Mouse (Mus musculus) lung, embryonic 16.5 days (tissue): ENCODE data around the gene Prkci. TPM values are rescaled to one million over a fixed set of nuclear protein-coding genes. Genes with fewer than 3 reads are reported as not detected.

Experiments
- ATAC-seq: fragments of 200-750 bp; cut with Nextera tagmentation; 2 replicates; pipeline ENCODE4 v1.8.0; 2017; ENCODE audit warnings: low read depth, mild to moderate bottlenecking, moderate library complexity
- H3K27ac ChIP-seq: fragments of 300-500 bp; sonication (generic); 2 replicates; pipeline ENCODE4 v1.5.1; 2014; ENCODE audit warnings: mild to moderate bottlenecking, control low read depth, low read length
- H3K27me3 ChIP-seq: fragments of 300-500 bp; sonication (generic); 2 replicates; pipeline ENCODE4 v1.6.1; 2014; ENCODE audit warnings: low read depth, low read length, mixed read lengths; ENCODE audit not compliant: control insufficient read depth, insufficient read depth
- H3K36me3 ChIP-seq: fragments of 300-500 bp; sonication (generic); 2 replicates; pipeline ENCODE4 v1.6.1; 2014; ENCODE audit warnings: low read length; ENCODE audit not compliant: control insufficient read depth, insufficient read depth
- H3K4me1 ChIP-seq: fragments of 300-500 bp; sonication (generic); replicated peaks from 2 replicates; pipeline ENCODE4 v1.6.1; 2014; ENCODE audit warnings: low read length, mixed read lengths; ENCODE audit not compliant: control insufficient read depth, insufficient read depth
- H3K4me2 ChIP-seq: fragments of 300-500 bp; sonication (generic); 2 replicates; pipeline ENCODE4 v1.6.1; 2014; ENCODE audit warnings: low read depth, low read length, control low read depth
- H3K4me3 ChIP-seq: fragments of 300-500 bp; sonication (generic); 2 replicates; pipeline ENCODE4 v1.5.1; 2014; ENCODE audit warnings: mild to moderate bottlenecking, low read length, control low read depth
- H3K9ac ChIP-seq: fragments of 300-500 bp; sonication (generic); 2 replicates; pipeline ENCODE4 v1.6.1; 2014; ENCODE audit warnings: low read length, control low read depth
- H3K9me3 ChIP-seq: fragments of 300-500 bp; sonication (generic); 2 replicates; pipeline ENCODE4 v1.6.1; 2016; ENCODE audit warnings: low read length; ENCODE audit not compliant: control insufficient read depth
- WGBS: fragments of 180-500 bp; shearing (Covaris S2); extraction: QIAGEN DNeasy Blood & Tissue Kit; methylation state at CpG from one replicate; pipeline ENCODE4 v1.1.7; 2014; 5-methylcytosine and 5-hydroxymethylcytosine counted together
- polyA plus RNA-seq: library from polyadenylated mRNA; unstranded; fragments of >200 nt; fragmentation: Nextera tagmentation; extraction: Ambion mirVana; gene quantifications from 2 replicates; pipeline ENCODE4 v1.2.1, GENCODE M21; 2015

Prkci gene
- polyA plus RNA-seq, 1 experiment from 2014 or later, result 53.2 TPM

DNA sequence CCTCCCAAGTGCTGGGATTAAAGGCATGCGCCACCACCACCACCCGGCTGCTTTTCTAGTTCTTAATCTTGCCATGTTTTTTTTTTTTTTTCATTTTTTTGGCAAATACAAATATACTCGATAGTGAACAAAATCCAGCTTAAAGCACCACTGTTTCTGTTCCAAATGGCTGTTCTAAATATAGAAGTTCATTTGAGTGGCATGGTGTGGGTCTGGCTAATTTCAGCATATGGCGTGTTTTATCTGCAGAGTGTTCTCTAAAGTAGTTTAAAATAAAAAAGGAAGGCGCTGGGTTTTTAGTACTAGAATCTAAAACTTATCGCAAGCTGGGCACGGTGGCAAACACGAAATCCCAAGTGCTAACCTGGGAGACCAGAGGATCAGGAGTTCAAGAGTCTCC is 59.3 kb downstream of the Prkci start:
- Histone ChIP-seq H3K4me1 (no peaks in the 10 kb centered on the region), H3K27ac (no peak overlapping the region), H3K4me3 (no peak overlapping the region), H3K9ac (no peak overlapping the region), H3K27me3 (no peaks in the 10 kb centered on the region), H3K36me3 (peaks cover 2% of the 10 kb centered on the region; the same call in 1 of the 2 replicates), H3K9me3 (no peaks in the 10 kb centered on the region), H3K4me2 (no peak overlapping the region)
- no peak for ATAC-seq
- 89% methylated on average over 8 of the region's 8 CpGs for WGBS

DNA sequence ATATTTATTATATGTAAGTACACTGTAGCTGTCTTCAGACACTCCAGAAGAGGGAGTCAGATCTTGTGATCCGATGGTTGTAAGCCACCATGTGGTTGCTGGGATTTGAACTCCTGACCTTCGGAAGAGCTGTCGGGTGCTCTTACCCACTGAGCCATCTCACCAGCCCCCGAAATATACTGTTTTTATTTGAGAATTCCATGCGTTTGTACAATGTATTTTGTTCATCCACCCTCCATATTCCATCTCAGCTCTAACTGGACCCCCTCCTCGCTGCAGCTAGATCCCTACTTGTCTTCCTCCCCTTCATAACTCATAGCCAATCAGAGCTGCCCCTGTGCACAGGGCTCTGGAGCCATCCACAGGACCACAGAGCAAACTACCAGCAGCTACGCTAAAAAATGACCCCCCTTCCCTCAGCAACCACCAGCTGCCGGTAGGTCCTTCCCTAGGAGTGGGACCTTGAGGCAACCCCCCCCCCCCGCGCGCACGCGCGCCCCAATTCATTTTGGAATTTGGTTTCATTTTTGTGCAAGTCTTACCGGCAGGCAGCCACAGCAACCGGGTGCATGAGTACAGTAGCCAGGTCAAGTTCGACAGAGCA is 60.6 kb downstream of the Prkci start:
- ATAC-seq, result peak; percentile 73
- H3K9ac ChIP-seq, result peak overlapping the region; percentile 66

DNA sequence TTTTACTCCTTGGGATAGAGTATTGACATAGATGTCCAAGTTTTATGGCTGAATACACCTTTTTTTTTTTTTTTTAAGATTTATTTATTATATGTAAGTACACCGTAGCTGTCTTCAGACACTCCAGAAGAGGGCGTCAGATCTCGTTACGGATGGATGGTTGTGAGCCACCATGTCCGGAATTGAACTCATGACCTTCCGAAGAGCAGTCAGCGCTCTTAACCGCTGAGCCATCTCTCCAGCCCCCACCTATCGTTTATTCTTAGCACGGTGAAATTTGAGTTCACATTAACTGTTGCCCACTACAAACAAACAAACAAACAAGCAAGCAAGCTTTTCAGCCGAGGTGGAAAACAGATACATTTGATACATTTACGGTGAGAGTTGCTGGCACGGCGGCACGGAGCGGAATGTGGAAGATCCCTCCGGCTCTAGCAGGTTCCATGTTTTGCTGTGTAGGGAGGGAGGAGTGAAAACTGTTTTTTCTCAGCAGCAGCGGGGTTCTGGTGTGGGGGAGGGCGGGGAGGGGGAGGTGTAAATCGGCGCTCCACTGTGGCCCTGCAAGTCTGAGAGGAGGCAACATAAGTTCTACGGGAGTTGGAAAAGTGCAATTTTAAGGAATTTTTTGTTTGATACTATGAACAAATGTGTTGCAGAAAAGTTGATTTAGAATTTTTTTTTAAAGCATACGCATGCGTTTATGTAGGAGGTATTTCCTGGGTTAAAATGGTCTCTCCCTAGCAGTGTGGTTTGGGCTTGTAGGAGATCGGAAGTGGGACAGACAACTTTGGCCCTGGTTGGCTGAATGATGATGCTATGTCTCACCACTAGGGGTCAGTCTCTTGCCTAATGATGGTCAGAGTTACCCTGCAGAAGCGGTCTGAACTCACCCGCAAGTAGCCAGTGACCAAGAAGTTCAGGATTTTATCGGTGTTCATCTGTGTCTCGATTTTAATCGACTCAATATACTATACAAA is 61.4 kb downstream of the Prkci start:
- Histone ChIP-seq H3K4me2 (peak overlapping the region; percentile 70), H3K4me1 (no peaks in the 10 kb centered on the region), H3K9ac (peak overlapping the region; percentile 66), H3K27me3 (no peaks in the 10 kb centered on the region), H3K9me3 (no peaks in the 10 kb centered on the region), H3K4me3 (peak overlapping the region; percentile 64), H3K27ac (peak overlapping the region; percentile 85), H3K36me3 (no peaks in the 10 kb centered on the region; the same call in 1 of the 2 replicates)
- WGBS, result under 1% methylated on average over 30 of the region's 30 CpGs
- peak; percentile 89 for ATAC-seq

More for the DNA sequence above, 60.6 kb downstream of the Prkci start:
- H3K36me3 ChIP-seq, result no peaks in the 10 kb centered on the region; the same call in 1 of the 2 replicates
- H3K27ac ChIP-seq, result no peak overlapping the region
- no peaks in the 10 kb centered on the region for H3K4me1 ChIP-seq
- 19% methylated on average over 17 of the region's 17 CpGs for WGBS
- no peaks in the 10 kb centered on the region for H3K27me3 ChIP-seq
- H3K4me2 ChIP-seq, result peak overlapping the region; percentile 70
- H3K4me3 ChIP-seq, result peak overlapping the region; percentile 64
- no peaks in the 10 kb centered on the region for H3K9me3 ChIP-seq

DNA sequence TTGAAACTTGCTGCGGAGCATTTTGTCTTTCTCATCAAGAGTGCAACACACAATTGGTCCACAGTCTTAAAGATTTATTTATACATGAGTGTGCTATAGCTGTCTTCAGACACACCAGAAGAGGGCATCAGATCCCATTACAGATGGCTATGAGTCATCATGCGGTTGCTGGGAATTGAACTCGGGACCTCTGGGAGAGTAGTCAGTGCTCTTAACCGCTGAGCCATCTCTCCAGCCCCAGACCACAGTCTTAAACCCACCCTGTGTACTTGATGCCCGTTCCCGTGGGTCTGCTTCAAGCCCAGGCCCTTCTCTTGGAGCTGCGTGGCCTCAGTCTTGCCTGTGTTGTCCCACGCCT is 65.2 kb downstream of the Prkci start:
- Histone ChIP-seq H3K9me3 (no peaks in the 10 kb centered on the region), H3K27ac (no peak overlapping the region), H3K4me3 (no peak overlapping the region), H3K36me3 (no peaks in the 10 kb centered on the region), H3K4me1 (no peaks in the 10 kb centered on the region), H3K4me2 (no peak overlapping the region), H3K27me3 (no peaks in the 10 kb centered on the region), H3K9ac (no peak overlapping the region)
- WGBS, result 82% methylated on average over 8 of the region's 8 CpGs
- ATAC-seq, result no peak

DNA sequence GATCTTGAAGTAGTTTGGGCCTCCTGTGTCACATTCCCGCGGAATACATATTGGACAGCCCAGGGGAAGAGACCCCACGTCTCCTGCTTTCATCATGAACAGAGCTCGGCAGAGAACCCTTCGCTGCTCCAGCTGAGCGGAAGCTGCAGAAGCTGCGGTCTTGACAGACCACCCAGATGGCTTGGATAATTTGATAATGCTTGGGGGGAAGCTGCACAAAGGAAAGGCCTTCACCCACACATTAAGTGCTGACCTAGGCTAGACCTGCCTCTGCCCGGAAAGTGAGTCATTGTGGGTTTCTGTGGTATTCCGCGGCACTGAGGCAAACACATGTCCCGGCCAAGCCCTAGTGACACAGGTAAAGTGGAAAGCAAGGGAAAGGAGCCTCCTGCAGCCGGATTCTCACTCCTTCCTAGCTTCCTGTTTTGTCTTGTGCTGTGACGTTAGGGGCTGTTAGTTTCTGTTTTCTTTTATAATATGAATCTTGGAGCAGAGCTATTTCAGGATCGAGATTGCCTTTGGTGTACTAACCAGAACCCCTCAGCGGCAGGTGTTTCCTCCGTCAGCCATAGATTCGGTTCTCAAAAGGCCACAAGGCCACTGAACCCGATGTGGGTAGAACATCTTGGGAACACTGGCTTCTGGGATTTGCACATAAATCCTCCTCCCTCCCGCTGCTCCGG is 65.7 kb downstream of the Prkci start:
- Histone ChIP-seq H3K9ac (no peak overlapping the region), H3K27ac (no peak overlapping the region), H3K36me3 (no peaks in the 10 kb centered on the region), H3K9me3 (no peaks in the 10 kb centered on the region), H3K4me2 (0 out of 2 replicates have a peak overlapping the region, but pooled peaks have one; percentile 4), H3K27me3 (no peaks in the 10 kb centered on the region), H3K4me1 (no peaks in the 10 kb centered on the region), H3K4me3 (no peak overlapping the region)
- no peak for ATAC-seq
- 59% methylated on average over 20 of the region's 20 CpGs for WGBS

DNA sequence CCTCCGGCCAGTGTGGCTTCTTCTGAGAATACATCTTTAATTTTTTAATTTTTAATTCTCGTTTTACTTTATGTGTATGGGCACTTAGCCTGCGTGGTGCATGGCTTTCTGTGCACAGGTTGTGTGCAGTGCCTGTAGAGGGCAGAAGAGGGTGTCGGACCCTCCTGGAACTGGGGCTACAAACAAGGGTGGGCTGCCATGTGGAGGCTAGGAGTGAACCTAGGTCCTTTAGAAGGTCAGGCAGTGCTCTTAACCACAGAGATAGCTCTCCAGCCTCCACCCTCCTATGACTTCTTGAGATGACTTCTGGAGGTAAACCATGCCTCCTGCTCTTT is 66.2 kb downstream of the Prkci start:
- H3K27me3 ChIP-seq, result no peaks in the 10 kb centered on the region
- 0 out of 2 replicates have a peak overlapping the region, but pooled peaks have one; percentile 4 for H3K4me2 ChIP-seq
- no peak for ATAC-seq
- H3K4me1 ChIP-seq, result no peaks in the 10 kb centered on the region
- no peaks in the 10 kb centered on the region for H3K9me3 ChIP-seq
- no peaks in the 10 kb centered on the region for H3K36me3 ChIP-seq
- H3K4me3 ChIP-seq, result no peak overlapping the region
- WGBS, result 72% methylated on average over 4 of the region's 4 CpGs
- H3K9ac ChIP-seq, result no peak overlapping the region
- H3K27ac ChIP-seq, result no peak overlapping the region

DNA sequence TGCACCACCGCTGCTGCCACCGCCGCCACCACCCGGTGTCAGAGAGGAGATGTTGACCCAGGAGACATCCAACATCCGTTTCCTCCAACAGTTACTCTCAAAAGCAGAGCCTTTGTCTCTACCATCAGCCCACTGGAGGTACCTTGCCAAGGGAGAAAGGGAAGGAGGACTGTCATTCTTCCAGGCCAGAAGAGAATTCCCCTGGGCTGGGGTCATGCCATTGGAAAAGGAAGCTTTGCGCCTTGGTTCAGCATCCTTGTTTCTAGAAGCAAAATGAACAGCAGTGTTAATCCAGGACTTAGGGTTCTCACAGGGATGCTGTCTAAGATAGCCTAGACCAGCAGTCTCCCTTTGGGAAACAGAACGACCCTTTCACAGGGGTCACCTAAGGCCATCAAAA is 66.8 kb downstream of the Prkci start:
- H3K27ac ChIP-seq, result no peak overlapping the region
- H3K27me3 ChIP-seq, result no peaks in the 10 kb centered on the region
- ATAC-seq, result no peak
- H3K4me2 ChIP-seq, result no peak overlapping the region
- no peaks in the 10 kb centered on the region for H3K9me3 ChIP-seq
- WGBS, result 80% methylated on average over 7 of the region's 7 CpGs
- no peak overlapping the region for H3K4me3 ChIP-seq
- no peaks in the 10 kb centered on the region for H3K4me1 ChIP-seq
- no peak overlapping the region for H3K9ac ChIP-seq
- no peaks in the 10 kb centered on the region for H3K36me3 ChIP-seq

DNA sequence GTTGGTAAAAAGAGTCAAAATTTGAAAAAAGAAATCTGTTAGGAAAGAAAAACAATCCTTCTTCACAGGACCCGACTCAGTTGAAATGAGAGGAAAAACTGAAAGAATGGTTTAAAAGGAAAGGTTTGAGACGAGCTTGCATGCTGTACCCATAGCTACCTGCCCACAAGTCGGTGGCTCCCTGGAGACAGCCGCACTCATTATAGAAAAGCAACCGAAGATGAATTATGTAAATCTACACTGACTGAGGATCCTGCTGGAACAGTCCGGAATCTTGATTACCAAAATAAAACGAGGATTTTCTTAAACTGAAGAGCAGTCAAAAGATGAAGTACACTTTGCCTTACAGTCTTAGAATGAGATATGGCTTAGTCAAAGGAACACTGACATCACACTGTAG is 72.9 kb downstream of the Prkci start:
- Histone ChIP-seq H3K27me3 (no peaks in the 10 kb centered on the region), H3K4me3 (no peak overlapping the region), H3K27ac (no peak overlapping the region), H3K9me3 (no peaks in the 10 kb centered on the region), H3K9ac (no peak overlapping the region), H3K4me1 (no peaks in the 10 kb centered on the region), H3K4me2 (no peak overlapping the region), H3K36me3 (no peaks in the 10 kb centered on the region)
- ATAC-seq, result no peak
- WGBS, result 74% methylated on average over 7 of the region's 7 CpGs

DNA sequence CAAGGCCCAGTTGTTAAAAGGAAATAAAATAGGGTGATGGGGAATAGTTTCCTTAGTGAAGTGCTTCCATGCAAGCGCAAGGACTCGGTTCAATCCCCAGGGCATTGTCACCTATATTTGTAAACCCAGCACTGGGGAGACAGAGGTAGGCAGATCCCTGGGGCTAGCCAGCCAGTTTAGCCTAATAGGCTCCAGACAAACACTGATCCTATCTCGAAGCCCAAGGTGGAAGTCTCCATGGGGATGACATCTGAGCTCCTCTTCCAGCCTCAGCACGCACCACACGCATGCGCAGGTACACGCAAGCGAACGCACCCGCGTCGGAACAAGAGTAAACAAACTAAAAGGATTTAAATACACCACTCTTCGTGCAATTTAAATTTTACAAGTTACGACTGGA is 76.3 kb downstream of the Prkci start:
- Histone ChIP-seq H3K36me3 (no peaks in the 10 kb centered on the region), H3K4me3 (no peak overlapping the region), H3K9me3 (no peaks in the 10 kb centered on the region), H3K27ac (no peak overlapping the region), H3K4me1 (no peaks in the 10 kb centered on the region), H3K9ac (no peak overlapping the region), H3K27me3 (no peaks in the 10 kb centered on the region), H3K4me2 (no peak overlapping the region)
- WGBS, result 82% methylated on average over 14 of the region's 14 CpGs
- no peak for ATAC-seq
